Mouse (Mus musculus): ENCODE measurements around the gene Rabggta.

The Rabggta gene

DNA sequence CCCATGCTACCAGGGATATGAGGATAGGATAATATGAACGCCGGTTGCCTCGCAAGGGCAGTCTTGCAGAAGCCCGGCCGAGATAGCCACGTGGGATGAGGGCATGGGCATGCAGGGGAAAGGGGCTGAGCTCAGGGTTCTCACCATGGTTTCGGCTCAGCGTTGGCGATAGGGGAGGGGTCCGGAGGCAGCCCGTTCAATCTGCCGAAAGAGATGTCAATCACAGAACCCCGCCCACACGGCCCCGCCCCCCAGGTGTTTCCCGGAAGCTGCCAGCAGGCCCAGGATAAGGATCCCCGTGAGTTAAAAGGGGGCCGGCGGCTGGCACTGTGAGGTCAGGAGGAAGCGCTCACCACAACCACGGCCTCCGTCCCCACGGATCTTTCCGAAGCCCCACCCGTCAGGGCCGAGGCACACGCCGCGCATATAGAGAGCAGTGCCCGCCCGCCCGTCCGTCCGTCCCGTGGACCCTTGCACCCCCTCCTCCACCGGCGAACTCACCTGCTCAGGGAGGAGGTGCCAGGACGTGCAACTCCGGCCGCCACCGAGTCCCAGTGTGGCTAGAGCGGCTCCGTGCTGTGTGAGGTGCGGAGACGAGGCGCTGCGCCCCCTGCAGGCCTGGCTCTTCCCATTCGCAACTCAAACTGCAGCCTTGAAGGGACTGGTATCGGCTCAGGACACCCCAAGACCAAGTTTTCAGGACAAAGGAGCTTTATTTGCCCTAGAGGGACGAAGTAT lies at the start of gene Rabggta:
Rabggta (minus strand) TSS at position 564 of the 738 bp plus-strand sequence.
- DNase-seq (ENCODE audit: low spot score in 2 of 2), result peak; percentile 96

DNA sequence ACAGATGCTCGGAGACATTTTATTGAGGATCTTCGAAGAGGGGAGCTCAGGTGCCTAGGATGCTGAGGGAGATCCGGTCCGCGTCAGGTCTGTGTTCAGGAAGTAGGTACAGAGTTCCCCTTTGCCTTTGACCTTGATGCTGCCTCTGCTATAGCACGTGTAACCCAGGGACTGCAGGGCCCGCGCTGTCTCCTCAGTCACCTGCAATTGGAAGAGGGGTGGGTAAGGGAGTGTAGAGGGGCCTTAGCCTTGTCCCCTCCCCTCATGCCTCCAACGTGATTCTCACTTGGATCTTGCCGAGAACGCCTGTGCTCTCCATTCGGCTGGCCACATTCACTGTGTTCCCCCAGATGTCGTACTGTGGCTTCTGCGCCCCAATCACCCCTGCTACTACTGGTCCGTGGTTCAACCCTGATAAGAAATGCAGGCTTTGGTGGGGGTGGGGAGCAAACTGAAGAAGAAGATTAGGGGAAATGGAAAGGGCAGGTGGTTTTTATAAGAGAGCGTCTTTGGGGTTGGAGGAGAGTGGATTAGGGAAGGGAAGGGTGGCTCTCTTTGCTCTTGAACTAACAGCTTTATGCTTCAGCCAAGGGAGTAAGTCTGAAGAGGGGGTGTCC lies 47.1 kb upstream of the Rabggta start:
- DNase-seq (ENCODE audit: low spot score in 2 of 2), result no peak

DNA sequence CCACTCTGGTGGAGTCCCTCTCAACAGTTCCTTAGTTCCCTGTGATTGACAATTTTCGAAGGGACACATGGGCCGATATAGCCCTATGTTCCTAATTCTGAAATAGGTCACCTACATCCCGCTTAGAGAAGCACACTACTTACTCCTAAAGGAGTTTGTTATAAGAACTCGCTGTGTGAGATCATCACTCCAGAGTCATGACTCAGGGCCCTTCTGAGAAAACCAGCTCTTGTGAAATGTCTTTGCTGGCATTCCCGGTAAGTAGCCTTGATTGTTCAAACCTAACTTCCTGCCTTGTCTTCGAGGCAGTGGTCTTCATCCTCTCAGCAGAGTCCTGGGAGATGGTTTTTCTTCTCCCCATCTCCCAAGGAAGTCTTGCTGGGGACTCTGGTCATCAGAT lies 46.5 kb upstream of the Rabggta start:
- DNase-seq (ENCODE audit: low spot score in 2 of 2), result no peak

DNA sequence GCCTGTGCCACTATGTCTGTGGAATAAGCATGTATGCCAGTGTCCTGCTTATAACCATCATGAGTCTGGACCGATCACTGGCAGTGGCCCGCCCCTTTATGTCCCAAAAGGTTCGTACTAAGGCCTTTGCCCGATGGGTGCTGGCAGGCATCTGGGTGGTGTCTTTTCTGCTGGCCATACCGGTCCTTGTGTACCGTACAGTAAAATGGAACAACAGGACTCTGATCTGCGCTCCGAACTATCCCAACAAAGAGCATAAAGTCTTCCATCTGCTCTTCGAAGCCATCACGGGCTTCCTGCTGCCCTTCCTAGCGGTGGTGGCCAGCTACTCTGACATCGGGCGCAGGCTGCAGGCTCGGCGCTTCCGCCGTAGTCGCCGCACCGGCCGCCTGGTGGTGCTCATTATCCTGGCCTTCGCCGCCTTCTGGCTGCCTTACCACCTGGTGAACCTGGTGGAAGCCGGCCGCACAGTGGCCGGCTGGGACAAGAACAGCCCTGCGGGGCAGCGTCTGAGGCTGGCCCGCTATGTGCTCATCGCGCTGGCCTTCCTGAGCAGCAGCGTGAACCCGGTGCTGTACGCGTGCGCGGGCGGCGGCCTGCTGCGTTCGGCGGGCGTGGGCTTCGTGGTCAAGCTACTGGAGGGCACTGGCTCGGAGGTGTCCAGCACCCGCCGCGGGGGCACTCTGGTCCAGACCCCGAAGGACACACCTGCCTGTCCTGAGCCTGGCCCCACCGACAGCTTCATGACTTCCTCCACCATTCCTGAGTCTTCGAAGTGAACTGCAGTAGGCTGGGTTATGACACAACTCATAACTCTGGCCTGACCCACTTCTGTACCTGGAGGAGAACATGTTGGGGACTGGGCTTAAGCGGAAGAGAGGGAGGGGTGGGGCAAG lies 45.7 kb upstream of the Rabggta start:
- DNase-seq (ENCODE audit: low spot score in 2 of 2), result peak in 1 of 2 experiments; percentile 55

GRCm38 (mm10) chr14:55765696-55766095 lies 43.6 kb upstream of the Rabggta start, which contains the start of gene Ltb4r1:
Gene Ltb4r1 (plus strand): TSS chr14:55765962.
- no peak for DNase-seq (ENCODE audit: low spot score in 2 of 2)

DNA sequence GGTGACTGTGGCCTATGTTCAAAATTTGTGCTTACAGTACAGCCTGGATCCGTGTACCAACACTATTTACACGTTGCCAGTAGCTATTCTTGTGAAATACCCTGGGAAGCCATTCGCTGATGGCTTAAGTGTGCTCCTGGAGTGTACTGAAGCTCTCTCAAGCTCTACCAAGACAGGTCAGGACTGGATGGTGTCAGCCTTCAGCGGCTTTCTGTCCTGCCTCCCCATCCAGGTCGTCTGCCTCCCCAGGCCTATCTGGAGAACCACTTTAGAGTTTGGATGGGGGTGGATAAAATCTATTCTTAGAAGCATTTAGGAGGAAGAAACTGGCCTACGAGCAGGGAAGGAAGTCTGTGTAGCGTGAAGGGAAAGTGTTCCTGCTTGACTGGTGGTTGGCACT lies 41.1 kb upstream of the Rabggta start:
- DNase-seq (ENCODE audit: low spot score in 2 of 2), result no peak

DNA sequence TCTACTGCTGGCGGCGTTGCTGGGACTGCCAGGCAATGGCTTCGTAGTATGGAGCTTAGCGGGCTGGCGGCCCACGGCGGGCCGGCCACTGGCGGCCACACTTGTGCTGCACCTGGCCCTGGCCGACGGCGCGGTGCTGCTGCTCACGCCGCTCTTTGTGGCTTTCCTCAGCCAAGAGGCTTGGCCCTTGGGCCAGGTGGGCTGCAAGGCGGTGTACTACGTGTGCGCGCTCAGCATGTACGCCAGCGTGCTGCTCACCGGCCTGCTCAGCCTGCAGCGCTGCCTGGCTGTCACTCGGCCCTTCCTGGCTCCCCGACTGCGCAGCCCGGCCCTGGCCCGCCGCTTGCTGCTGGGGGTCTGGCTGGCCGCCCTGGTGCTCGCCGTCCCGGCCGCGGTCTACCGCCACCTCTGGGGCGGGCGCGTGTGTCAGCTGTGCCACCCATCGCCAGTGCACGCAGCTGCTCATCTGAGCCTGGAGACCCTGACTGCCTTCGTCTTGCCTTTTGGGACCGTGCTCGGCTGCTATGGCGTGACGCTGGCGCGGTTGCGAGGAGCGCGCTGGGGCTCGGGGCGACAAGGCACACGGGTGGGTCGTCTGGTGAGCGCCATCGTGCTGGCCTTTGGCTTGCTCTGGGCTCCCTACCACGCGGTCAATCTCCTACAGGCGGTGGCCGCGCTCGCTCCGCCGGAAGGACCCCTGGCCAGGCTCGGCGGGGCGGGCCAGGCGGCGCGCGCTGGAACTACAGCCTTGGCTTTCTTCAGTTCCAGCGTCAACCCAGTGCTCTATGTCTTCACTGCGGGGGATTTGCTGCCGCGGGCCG lies 40.1 kb upstream of the Rabggta start:
- DNase-seq (ENCODE audit: low spot score in 2 of 2), result peak; percentile 62 to 65

DNA sequence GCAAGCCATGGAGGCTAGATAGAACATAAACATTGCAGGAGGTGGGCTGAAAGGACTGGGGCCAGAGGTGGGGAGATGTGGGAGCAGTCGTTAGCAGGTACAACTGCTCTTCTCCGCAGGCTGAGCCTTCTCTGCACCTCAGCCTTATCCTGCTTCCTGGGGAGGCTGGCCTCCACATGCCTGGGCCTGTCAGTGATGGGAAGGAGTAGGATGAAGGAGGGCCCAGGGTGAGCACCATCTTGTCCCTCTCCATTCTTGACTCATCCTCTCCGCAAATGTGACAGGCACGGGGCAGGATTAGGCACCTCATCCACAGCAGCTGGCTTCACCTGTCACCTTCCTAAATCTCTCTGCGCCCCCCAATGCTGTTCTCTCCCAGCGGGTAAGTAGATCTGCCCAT lies 39.1 kb upstream of the Rabggta start, which contains the start of gene Ltb4r2:
Ltb4r2 (plus strand) TSS at position 266 of the 400 bp plus-strand sequence.
- DNase-seq (ENCODE audit: low spot score in 2 of 2), result no peak

DNA sequence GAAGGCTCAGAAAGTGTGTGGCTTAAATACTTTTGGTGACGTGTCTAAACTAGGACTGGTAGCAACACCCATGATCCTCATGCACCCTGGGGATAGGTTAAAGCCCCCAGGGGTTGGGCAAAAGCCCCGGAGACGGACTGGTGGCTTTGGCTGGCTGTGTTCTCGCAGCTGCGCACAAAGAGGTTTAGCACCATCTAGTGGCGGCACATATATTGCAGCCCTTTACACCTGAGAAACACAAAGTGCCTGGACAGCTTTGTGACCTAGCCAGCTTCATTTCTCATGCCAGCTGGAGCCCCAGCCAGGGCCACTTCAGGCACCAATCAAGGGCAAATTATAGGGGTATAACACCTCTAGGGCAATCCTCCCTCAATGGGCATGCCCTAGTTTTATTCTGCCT lies 38.1 kb upstream of the Rabggta start:
- peak; percentile 87 for DNase-seq (ENCODE audit: low spot score in 2 of 2)

- DNase-seq (ENCODE audit: low spot score in 2 of 2), result peak in 1 of 2 experiments; percentile 55
These were observed 36.3 kb upstream of the Rabggta start, which contains the start of gene Cideb for GRCm38 (mm10) chr14:55758363-55758784. Gene Cideb (minus strand): TSS chr14:55758458.

GRCm38 (mm10) chr14:55757566-55757965 lies 35.5 kb upstream of the Rabggta start:
- DNase-seq (ENCODE audit: low spot score in 2 of 2), result no peak

GRCm38 (mm10) chr14:55747051-55747847 lies 25.2 kb upstream of the Rabggta start:
- no peak for DNase-seq (ENCODE audit: low spot score in 2 of 2)

- no peak for DNase-seq (ENCODE audit: low spot score in 2 of 2)
These were observed 23.8 kb upstream of the Rabggta start for GRCm38 (mm10) chr14:55745861-55746237.

- peak; percentile 90 to 92 for DNase-seq (ENCODE audit: low spot score in 2 of 2)
These were observed 23.3 kb upstream of the Rabggta start, which contains the start of the genes Dhrs1 and Nop9 for GRCm38 (mm10) chr14:55745180-55745860. Gene Dhrs1 (minus strand): TSS chr14:55745690. Gene Nop9 (plus strand): TSS chr14:55745693.

DNA sequence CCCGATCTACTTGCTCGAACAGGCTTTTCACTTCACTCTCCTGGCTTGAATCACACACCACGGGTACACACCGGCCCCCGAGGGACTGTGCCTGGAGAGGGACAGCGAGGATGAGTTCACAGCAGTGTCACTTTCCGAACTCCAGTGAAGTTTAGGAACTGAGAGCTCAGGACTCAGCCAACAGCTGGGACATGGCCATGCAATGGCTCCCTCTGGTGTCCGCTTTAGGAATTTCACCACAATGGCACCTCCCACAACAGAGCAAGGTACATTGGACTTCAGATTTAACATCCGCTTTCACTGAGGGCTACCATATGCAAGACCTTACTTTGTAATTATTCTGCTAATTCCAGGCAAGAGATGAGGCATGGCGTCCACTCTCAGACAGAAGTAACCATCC lies 21.6 kb upstream of the Rabggta start:
- peak; percentile 85 to 90 for DNase-seq (ENCODE audit: low spot score in 2 of 2)

DNA sequence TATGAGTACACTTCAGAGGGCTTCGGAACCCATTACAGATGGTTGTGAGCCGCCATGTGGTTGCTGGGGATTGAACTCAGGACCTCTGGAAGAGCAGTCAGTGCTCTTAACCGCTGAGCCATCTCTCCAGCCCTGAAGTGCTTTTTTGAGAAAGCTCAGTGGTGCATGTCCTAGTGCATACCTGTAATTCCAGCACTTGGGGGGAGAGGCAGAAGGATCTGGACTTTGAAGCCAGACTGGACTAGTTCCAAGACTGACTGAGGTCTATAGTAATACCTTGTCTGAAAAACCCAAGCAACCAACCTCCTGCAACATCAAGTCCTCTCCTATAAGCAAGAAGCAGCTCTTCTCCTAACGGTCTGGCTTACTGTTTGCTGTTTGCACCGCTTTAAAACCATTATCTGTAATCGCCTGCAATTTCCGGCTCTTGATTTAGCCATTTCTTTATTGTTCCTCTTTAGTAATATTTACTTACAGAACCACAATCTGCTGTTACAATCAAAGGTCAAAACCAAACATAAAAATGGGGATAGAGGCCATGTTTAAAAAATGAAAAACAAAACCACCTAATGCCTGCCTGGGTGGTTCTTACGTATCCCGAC lies 15.1 kb upstream of the Rabggta start:
- DNase-seq (ENCODE audit: low spot score in 2 of 2), result no peak

DNA sequence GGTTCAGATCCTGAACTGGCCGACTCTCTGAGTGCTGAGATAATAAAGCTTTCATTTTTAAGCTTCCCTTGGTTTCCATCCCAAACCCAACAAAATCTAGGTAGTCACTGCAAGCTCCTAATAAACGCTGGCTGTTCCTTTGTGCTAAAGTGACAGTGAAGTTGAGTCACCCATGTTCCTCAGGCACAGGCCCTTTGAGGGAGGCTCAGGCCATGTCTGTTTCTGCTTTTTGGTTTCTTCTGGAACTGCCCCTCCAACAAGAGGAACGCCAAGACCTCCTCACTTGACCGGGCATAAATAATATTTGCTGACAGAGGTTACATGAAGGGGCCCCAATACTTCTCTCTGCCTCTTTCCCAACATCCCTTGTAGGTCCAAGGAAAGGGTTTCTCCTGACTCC lies 13.7 kb upstream of the Rabggta start:
- DNase-seq (ENCODE audit: low spot score in 2 of 2), result no peak

GRCm38 (mm10) chr14:55735334-55735733 lies 13.3 kb upstream of the Rabggta start:
- no peak for DNase-seq (ENCODE audit: low spot score in 2 of 2)

GRCm38 (mm10) chr14:55734869-55735268 lies 12.8 kb upstream of the Rabggta start:
- DNase-seq (ENCODE audit: low spot score in 2 of 2), result no peak
